Mouse (Mus musculus) heart, embryonic 16.5 days (tissue): ENCODE measurements around the gene Cabp2. TPM values are rescaled to one million over a fixed set of nuclear protein-coding genes. Genes with fewer than 3 reads are reported as not detected.

ENCODE experiments used
- polyA plus RNA-seq: library from polyadenylated mRNA; unstranded; fragments of >200 nt; fragmentation: Nextera tagmentation; extraction: Ambion mirVana; gene quantifications from 2 replicates; pipeline ENCODE4 v1.2.1, GENCODE M21; 2015

Cabp2 gene
- polyA plus RNA-seq, 1 experiment from 2014 or later = not detected

Other genes starting within 250 kb of the Cabp2 start
- gene Chka, start 229.8 kb upstream of the Cabp2 start, polyA plus RNA-seq = 24.1 and 30.6 TPM in 2 replicates
- 31.0 and 32.3 TPM in 2 replicates for gene Tcirg1, start 174.4 kb upstream of the Cabp2 start, polyA plus RNA-seq
- gene Ndufs8, start 168.8 kb upstream of the Cabp2 start, polyA plus RNA-seq = 466 and 487 TPM in 2 replicates
- gene Aldh3b1, start 151.8 kb upstream of the Cabp2 start, polyA plus RNA-seq = 2.6 and 3.7 TPM in 2 replicates
- 19.8 TPM in 2 replicates for gene Unc93b1, start 146.4 kb upstream of the Cabp2 start, polyA plus RNA-seq
- gene Aldh3b3, start 122.9 kb upstream of the Cabp2 start, polyA plus RNA-seq = not detected in 2 replicates
- 0.21 and 0.47 TPM in 2 replicates for gene Aldh3b2, start 109.2 kb upstream of the Cabp2 start, polyA plus RNA-seq
- gene Acy3, start 95.0 kb upstream of the Cabp2 start, polyA plus RNA-seq = 13.0 and 13.3 TPM in 2 replicates
- not detected in 2 replicates for gene Tbx10, start 88.8 kb upstream of the Cabp2 start, polyA plus RNA-seq
- gene Nudt8, start 81.0 kb upstream of the Cabp2 start, polyA plus RNA-seq = 67.8 and 75.1 TPM in 2 replicates
- gene Gm49405, start 81.0 kb upstream of the Cabp2 start, polyA plus RNA-seq = 6.2 TPM in 2 replicates
- 84.9 and 90.6 TPM in 2 replicates for gene Doc2g, start 78.3 kb upstream of the Cabp2 start, polyA plus RNA-seq
- 618 and 661 TPM in 2 replicates for gene Ndufv1, start 68.8 kb upstream of the Cabp2 start, polyA plus RNA-seq
- 378 and 420 TPM in 2 replicates for gene Gstp1, start 43.6 kb upstream of the Cabp2 start, polyA plus RNA-seq
- 8.0 and 18.4 TPM in 2 replicates for gene Gstp2, start 35.6 kb upstream of the Cabp2 start, polyA plus RNA-seq
- 0.51 and 0.80 TPM in 2 replicates for gene Gstp3, start 22.0 kb upstream of the Cabp2 start, polyA plus RNA-seq
- gene Cdk2ap2, start 15.6 kb downstream of the Cabp2 start, polyA plus RNA-seq = 86.0 and 86.2 TPM in 2 replicates
- gene Pitpnm1, start 18.4 kb downstream of the Cabp2 start, polyA plus RNA-seq = 27.7 and 29.4 TPM in 2 replicates
- gene Aip, start 44.3 kb downstream of the Cabp2 start, polyA plus RNA-seq = 87.5 and 88.6 TPM in 2 replicates
- not detected in 2 replicates for gene Gpr152, start 58.2 kb downstream of the Cabp2 start, polyA plus RNA-seq
- gene Cabp4, start 62.5 kb downstream of the Cabp2 start, polyA plus RNA-seq = 0.11 TPM in 1 of 2 replicates, not detected in the other
- gene Coro1b, start 67.0 kb downstream of the Cabp2 start, polyA plus RNA-seq = 133 and 134 TPM in 2 replicates
- 25.3 and 71.1 TPM in 2 replicates for gene Ptprcap, start 72.0 kb downstream of the Cabp2 start, polyA plus RNA-seq
- gene Rps6kb2, start 81.8 kb downstream of the Cabp2 start, polyA plus RNA-seq = 47.4 and 48.7 TPM in 2 replicates
- 15.9 and 17.5 TPM in 2 replicates for gene Carns1, start 93.9 kb downstream of the Cabp2 start, polyA plus RNA-seq
- 10.8 and 26.5 TPM in 2 replicates for gene Tbc1d10c, start 109.7 kb downstream of the Cabp2 start, polyA plus RNA-seq
- 813 and 866 TPM in 2 replicates for gene Ppp1ca, start 110.5 kb downstream of the Cabp2 start, polyA plus RNA-seq
- gene Rad9a, start 120.1 kb downstream of the Cabp2 start, polyA plus RNA-seq = 19.9 and 21.1 TPM in 2 replicates
- gene Clcf1, start 132.7 kb downstream of the Cabp2 start, polyA plus RNA-seq = 1.5 and 1.7 TPM in 2 replicates
- not detected in 2 replicates for gene AC109138.7, start 132.8 kb downstream of the Cabp2 start, polyA plus RNA-seq
- gene Pold4, start 150.3 kb downstream of the Cabp2 start, polyA plus RNA-seq = 22.6 and 24.9 TPM in 2 replicates
- 8.3 and 11.6 TPM in 2 replicates for gene Ssh3, start 187.6 kb downstream of the Cabp2 start, polyA plus RNA-seq
- gene Ankrd13d, start 201.6 kb downstream of the Cabp2 start, polyA plus RNA-seq = 1.4 and 2.4 TPM in 2 replicates
- gene Grk2, start 224.6 kb downstream of the Cabp2 start, polyA plus RNA-seq = 11.8 and 15.5 TPM in 2 replicates